Mouse (Mus musculus) left cerebral cortex, adult 8-10 months (tissue): ENCODE data around the gene Spdye4c. TPM values are rescaled to one million over a fixed set of nuclear protein-coding genes. Genes with fewer than 3 reads are reported as not detected.

Experiments
- DNase-seq, 2 experiments: peaks; one replicate each; pipeline ENCODE4 v3.0.0; 2022; ENCODE audit warnings: low spot score in 2 of 2
- total RNA-seq, 4 experiments: library from RNA; stranded (reverse); gene quantifications; 2 replicates each; pipeline ENCODE4 v1.2.4; 2022

Gene Spdye4c
- total RNA-seq, result not detected

GRCm38 (mm10) chr2:128590909-128591308 is at the start of gene Spdye4c:
Gene Spdye4c, plus strand, starts transcription at chr2:128591209.
- DNase-seq, result no peak

GRCm38 (mm10) chr2:128543495-128543894 is 47.5 kb upstream of the Spdye4c start:
- no peak for DNase-seq

GRCm38 (mm10) chr2:128544421-128545137 is 46.4 kb upstream of the Spdye4c start:
- no peak for DNase-seq

GRCm38 (mm10) chr2:128545447-128545846 is 45.6 kb upstream of the Spdye4c start:
- DNase-seq, result no peak

GRCm38 (mm10) chr2:128547079-128547478 is 43.9 kb upstream of the Spdye4c start:
- DNase-seq, result no peak

- DNase-seq, result no peak
Observed at GRCm38 (mm10) chr2:128548262-128548661, 42.7 kb upstream of the Spdye4c start.

- DNase-seq, result no peak
Observed at GRCm38 (mm10) chr2:128549561-128549960, 41.4 kb upstream of the Spdye4c start.

- no peak for DNase-seq
Observed at GRCm38 (mm10) chr2:128549963-128550362, 41.0 kb upstream of the Spdye4c start.

- no peak for DNase-seq
Observed at GRCm38 (mm10) chr2:128552080-128552791, 38.8 kb upstream of the Spdye4c start.

GRCm38 (mm10) chr2:128552798-128553720 is 38.0 kb upstream of the Spdye4c start:
- DNase-seq, result no peak

GRCm38 (mm10) chr2:128555082-128555481 is 35.9 kb upstream of the Spdye4c start:
- no peak for DNase-seq

- no peak for DNase-seq
Observed at GRCm38 (mm10) chr2:128564195-128564594, 26.8 kb upstream of the Spdye4c start.

- no peak for DNase-seq
Observed at GRCm38 (mm10) chr2:128565904-128566303, 25.1 kb upstream of the Spdye4c start.

GRCm38 (mm10) chr2:128566304-128567147 is 24.5 kb upstream of the Spdye4c start:
- no peak for DNase-seq

GRCm38 (mm10) chr2:128568018-128568417 is 23.0 kb upstream of the Spdye4c start:
- DNase-seq, result no peak

- DNase-seq, result no peak
Observed at GRCm38 (mm10) chr2:128568490-128568889, 22.5 kb upstream of the Spdye4c start.

- DNase-seq, result no peak
Observed at GRCm38 (mm10) chr2:128571001-128571400, 20.0 kb upstream of the Spdye4c start.

- peak; percentile 47 to 75 for DNase-seq
Observed at GRCm38 (mm10) chr2:128572726-128573624, 18.0 kb upstream of the Spdye4c start.

- no peak for DNase-seq
Observed at GRCm38 (mm10) chr2:128582881-128583280, 8.1 kb upstream of the Spdye4c start.

- no peak for DNase-seq
Observed at GRCm38 (mm10) chr2:128592301-128592700, 1.3 kb downstream of the Spdye4c start.
